Mouse (Mus musculus): ENCODE measurements at regions not wholly inside any gene's neighbourhood (a gene's known extent, or its start where the extent isn't known, plus 50 kb on each side); places are given as distances from the start of the nearest gene placed in this dataset.
"Not testable (repeated sequence)": the region's sequence is repeated elsewhere in the genome, so short reads cannot be mapped to it uniquely, and the experiment has no call there.

GRCm38 (mm10) chr8:115974706-115975105 is 267.1 kb upstream of the Maf start:
- no peak for DNase-seq (ENCODE audit: low spot score in 2 of 2)
- intact Hi-C loops (cut with DNase I): no loop called here

- intact Hi-C loops (cut with DNase I); DNase-seq (ENCODE audit: low spot score in 2 of 2): not testable (repeated sequence)
Measured at GRCm38 (mm10) chr8:115971351-115971750, 263.8 kb upstream of the Maf start.

- no peak for DNase-seq (ENCODE audit: low spot score in 2 of 2)
- intact Hi-C loops (cut with DNase I): no loop called here
Measured at GRCm38 (mm10) chr8:115968121-115968520, 260.5 kb upstream of the Maf start.

- DNase-seq (ENCODE audit: low spot score in 2 of 2): no peak
- intact Hi-C loops (cut with DNase I): no loop called here
Measured at GRCm38 (mm10) chr8:115965981-115966380, 258.4 kb upstream of the Maf start.

GRCm38 (mm10) chr8:115955371-115955770 is 247.8 kb upstream of the Maf start:
- intact Hi-C loops (cut with DNase I): no loop called here
- DNase-seq (ENCODE audit: low spot score in 2 of 2): no peak

GRCm38 (mm10) chr8:115953783-115954470 is 246.3 kb upstream of the Maf start:
- DNase-seq (ENCODE audit: low spot score in 2 of 2): no peak
- intact Hi-C loops (cut with DNase I): no loop called here

GRCm38 (mm10) chr8:115952496-115952895 is 244.9 kb upstream of the Maf start:
- intact Hi-C loops (cut with DNase I): no loop called here
- no peak for DNase-seq (ENCODE audit: low spot score in 2 of 2)

GRCm38 (mm10) chr8:115948916-115949315 is 241.3 kb upstream of the Maf start:
- DNase-seq (ENCODE audit: low spot score in 2 of 2): no peak
- intact Hi-C loops (cut with DNase I): no loop called here

- DNase-seq (ENCODE audit: low spot score in 2 of 2): no peak
- intact Hi-C loops (cut with DNase I): no loop called here
Measured at GRCm38 (mm10) chr8:115948036-115948435, 240.4 kb upstream of the Maf start.

GRCm38 (mm10) chr8:115942731-115943509 is 235.3 kb upstream of the Maf start:
- intact Hi-C loops (cut with DNase I): no loop called here
- DNase-seq (ENCODE audit: low spot score in 2 of 2): no peak

- intact Hi-C loops (cut with DNase I): no loop called here
Measured at GRCm38 (mm10) chr8:115929472-115930210, 222.0 kb upstream of the Maf start.

GRCm38 (mm10) chr8:115921889-115922288 is 214.3 kb upstream of the Maf start:
- intact Hi-C loops (cut with DNase I): no loop called here
- DNase-seq (ENCODE audit: low spot score in 2 of 2): no peak

More at GRCm38 (mm10) chr8:115929472-115930210, 222.0 kb upstream of the Maf start:
- no peak for DNase-seq (ENCODE audit: low spot score in 2 of 2)

GRCm38 (mm10) chr8:115906650-115907049 is 199.1 kb upstream of the Maf start:
- intact Hi-C loops (cut with DNase I): no loop called here

GRCm38 (mm10) chr8:115903853-115904420 is 196.3 kb upstream of the Maf start:
- intact Hi-C loops (cut with DNase I): no loop called here
- no peak for DNase-seq (ENCODE audit: low spot score in 2 of 2)

More at GRCm38 (mm10) chr8:115906650-115907049, 199.1 kb upstream of the Maf start:
- no peak for DNase-seq (ENCODE audit: low spot score in 2 of 2)

- no peak for DNase-seq (ENCODE audit: low spot score in 2 of 2)
- intact Hi-C loops (cut with DNase I): no loop called here
Measured at GRCm38 (mm10) chr8:115897521-115898178, 190.1 kb upstream of the Maf start.

- intact Hi-C loops (cut with DNase I): no loop called here
- DNase-seq (ENCODE audit: low spot score in 2 of 2): no peak
Measured at GRCm38 (mm10) chr8:115897086-115897485, 189.5 kb upstream of the Maf start.

- intact Hi-C loops (cut with DNase I): no loop called here
- DNase-seq (ENCODE audit: low spot score in 2 of 2): no peak
Measured at GRCm38 (mm10) chr8:115896066-115896465, 188.5 kb upstream of the Maf start.

- intact Hi-C loops (cut with DNase I): no loop called here
- DNase-seq (ENCODE audit: low spot score in 2 of 2): no peak
Measured at GRCm38 (mm10) chr8:115888278-115888677, 180.7 kb upstream of the Maf start.

GRCm38 (mm10) chr8:115885121-115885743 is 177.6 kb upstream of the Maf start:
- no peak for DNase-seq (ENCODE audit: low spot score in 2 of 2)
- intact Hi-C loops (cut with DNase I): no loop called here

Data from left cerebral cortex, postnatal 36 days (tissue).